Mouse (Mus musculus): ENCODE results near the gene Synm. TPM values are rescaled to one million over a fixed set of nuclear protein-coding genes. Genes with fewer than 3 reads are reported as not detected.

The Synm gene
- polyA plus RNA-seq, 1 experiment from 2014 or later = 0.28 TPM

DNA sequence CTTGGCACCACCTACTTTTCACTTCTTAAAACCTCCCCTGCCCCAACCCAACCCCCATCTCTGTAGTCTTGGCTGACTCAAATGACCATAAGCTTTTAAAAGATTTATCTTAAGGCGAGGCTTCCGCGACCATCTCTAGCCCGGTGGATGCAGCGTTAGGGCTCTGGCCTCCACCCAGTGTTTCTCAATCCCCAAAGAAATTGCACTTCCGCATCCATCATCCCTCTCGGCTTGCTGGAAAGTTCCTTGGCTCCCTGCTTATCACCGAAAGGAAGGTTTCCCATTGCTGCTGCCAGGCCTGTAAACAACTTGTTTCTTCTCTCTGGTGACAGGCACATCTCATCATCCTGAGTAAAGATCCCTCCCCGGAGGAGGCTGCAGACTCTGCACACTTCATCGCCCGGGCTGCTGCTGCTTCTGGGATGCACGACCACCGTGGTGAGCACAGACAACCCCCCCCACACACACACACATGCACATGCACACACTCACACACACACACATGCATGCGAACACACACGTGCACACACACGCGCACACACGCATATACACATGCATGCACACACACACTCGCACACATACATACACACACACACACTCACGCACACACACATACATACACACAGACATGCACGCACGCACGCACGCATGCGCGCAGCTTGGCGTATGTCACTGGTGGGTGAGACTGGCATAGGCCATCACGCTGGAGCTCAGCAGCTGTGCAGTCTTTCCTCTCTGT, 61.5 kb downstream of the Synm start:
- Histone ChIP-seq H3K9ac (ENCODE audit: low read depth, low read length) (no peak overlapping the region), H3K4me3 (ENCODE audit: low read depth, low read length) (no peak overlapping the region), H3K27ac (ENCODE audit: low read length) (no peak overlapping the region), H3K9me3 (replicated peaks; ENCODE audit: control insufficient read depth, low read length) (no peaks in the 10 kb centered on the region), H3K4me2 (ENCODE audit: low read depth, low read length) (no peak overlapping the region), H3K4me1 (ENCODE audit: control insufficient read depth, low read depth, low read length) (no peaks in the 10 kb centered on the region), H3K27me3 (ENCODE audit: control insufficient read depth, insufficient read depth, low read depth, low read length) (no peaks in the 10 kb centered on the region), H3K36me3 (ENCODE audit: control insufficient read depth, insufficient read depth) (no peaks in the 10 kb centered on the region)
- no peak for ATAC-seq (ENCODE audit: low read depth)
- WGBS (ENCODE audit: insufficient replicate concordance) = 81% methylated on average over 28 of the region's 28 CpGs

DNA sequence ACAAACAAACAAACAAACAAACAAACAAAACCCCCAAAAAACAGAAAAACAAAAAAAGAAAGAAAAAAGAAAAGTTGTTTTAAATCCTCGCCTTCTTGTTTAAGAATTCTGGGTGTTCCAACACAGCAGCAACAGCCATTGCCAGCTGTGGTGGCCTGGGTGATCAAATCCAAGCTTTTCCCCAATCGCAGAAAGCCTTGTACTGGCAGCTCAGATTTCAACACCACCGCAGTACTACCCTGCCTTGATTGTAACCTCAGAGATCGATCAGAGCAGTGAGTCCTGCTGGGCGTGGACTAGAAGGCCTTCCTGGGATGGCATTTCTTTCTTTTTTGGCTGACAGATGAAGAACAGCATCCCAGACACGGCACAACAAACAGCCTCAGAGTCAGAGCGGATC, 63.6 kb downstream of the Synm start:
- Histone ChIP-seq H3K4me1 (ENCODE audit: control insufficient read depth, low read depth, low read length) (no peaks in the 10 kb centered on the region), H3K36me3 (ENCODE audit: control insufficient read depth, insufficient read depth) (no peaks in the 10 kb centered on the region), H3K4me2 (ENCODE audit: low read depth, low read length) (no peak overlapping the region), H3K27ac (ENCODE audit: low read length) (no peak overlapping the region), H3K9me3 (replicated peaks; ENCODE audit: control insufficient read depth, low read length) (no peaks in the 10 kb centered on the region), H3K9ac (ENCODE audit: low read depth, low read length) (no peak overlapping the region), H3K27me3 (ENCODE audit: control insufficient read depth, insufficient read depth, low read depth, low read length) (no peaks in the 10 kb centered on the region), H3K4me3 (ENCODE audit: low read depth, low read length) (no peak overlapping the region)
- 58% methylated on average over 7 of the region's 7 CpGs for WGBS (ENCODE audit: insufficient replicate concordance)
- ATAC-seq (ENCODE audit: low read depth) = no peak

DNA sequence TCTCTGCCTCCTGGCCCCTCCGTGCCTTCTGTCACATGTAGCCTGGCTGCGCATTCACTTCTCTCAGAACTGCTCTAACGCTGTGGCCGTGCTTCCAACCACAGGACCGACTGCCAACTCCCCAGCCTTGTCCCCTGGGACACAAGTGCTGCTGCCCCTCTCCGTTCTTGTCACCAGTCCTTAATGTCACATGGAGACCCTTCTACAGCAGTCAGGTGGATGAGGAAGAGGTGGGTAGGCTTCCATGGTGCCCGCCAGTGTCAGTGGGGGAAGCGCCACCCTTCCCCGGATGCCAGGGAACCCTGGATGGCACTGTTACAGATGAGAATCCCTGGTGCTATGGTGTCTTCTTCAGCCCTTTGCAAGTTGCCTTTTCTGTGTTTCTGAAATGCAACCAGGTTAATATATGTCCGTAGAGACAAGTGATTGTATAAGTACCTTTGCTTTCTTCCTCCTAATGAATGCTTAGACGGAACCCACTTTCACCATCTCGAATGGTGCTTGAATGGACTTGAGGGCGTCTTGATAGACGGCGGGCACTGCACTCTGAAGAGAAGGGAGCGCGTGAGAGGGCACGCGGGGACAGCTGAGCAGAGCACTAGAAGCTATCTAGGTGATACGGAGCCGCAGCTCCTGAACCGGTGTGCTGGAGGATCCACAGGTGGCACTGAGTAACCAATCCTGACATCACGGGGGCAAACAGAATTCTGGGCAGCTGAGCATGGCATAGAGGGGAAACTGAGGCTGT, 66.6 kb downstream of the Synm start:
- no peak for ATAC-seq (ENCODE audit: low read depth)
- Histone ChIP-seq H3K27me3 (ENCODE audit: control insufficient read depth, insufficient read depth, low read depth, low read length) (no peaks in the 10 kb centered on the region), H3K4me2 (ENCODE audit: low read depth, low read length) (no peak overlapping the region), H3K4me3 (ENCODE audit: low read depth, low read length) (no peak overlapping the region), H3K9me3 (replicated peaks; ENCODE audit: control insufficient read depth, low read length) (no peaks in the 10 kb centered on the region), H3K36me3 (ENCODE audit: control insufficient read depth, insufficient read depth) (no peaks in the 10 kb centered on the region), H3K4me1 (ENCODE audit: control insufficient read depth, low read depth, low read length) (no peaks in the 10 kb centered on the region), H3K9ac (ENCODE audit: low read depth, low read length) (no peak overlapping the region), H3K27ac (ENCODE audit: low read length) (no peak overlapping the region)
- 78% methylated on average over 23 of the region's 23 CpGs for WGBS (ENCODE audit: insufficient replicate concordance)

DNA sequence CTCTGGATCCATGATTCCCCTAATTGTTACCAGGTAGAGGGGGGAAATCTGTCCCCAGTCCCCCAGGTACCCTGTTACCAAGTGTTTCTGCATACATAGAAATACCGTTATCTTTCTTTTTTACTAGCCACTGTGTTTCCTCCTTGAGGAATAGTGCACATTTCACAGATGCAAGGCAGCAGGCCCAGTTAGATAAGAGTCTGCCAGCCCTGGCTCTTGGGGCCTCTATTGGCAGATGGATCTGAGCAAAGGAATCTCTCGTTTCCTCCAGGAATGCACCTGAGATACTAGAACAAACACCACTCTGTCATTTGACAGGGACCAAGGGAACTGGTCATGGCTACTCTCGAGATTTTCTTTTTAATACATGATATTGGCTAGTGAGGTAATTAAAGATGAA, 67.4 kb downstream of the Synm start:
- ATAC-seq (ENCODE audit: low read depth) = no peak
- no peaks in the 10 kb centered on the region for H3K4me1 ChIP-seq (ENCODE audit: control insufficient read depth, low read depth, low read length)
- 31% methylated on average over 3 of the region's 3 CpGs for WGBS (ENCODE audit: insufficient replicate concordance)

DNA sequence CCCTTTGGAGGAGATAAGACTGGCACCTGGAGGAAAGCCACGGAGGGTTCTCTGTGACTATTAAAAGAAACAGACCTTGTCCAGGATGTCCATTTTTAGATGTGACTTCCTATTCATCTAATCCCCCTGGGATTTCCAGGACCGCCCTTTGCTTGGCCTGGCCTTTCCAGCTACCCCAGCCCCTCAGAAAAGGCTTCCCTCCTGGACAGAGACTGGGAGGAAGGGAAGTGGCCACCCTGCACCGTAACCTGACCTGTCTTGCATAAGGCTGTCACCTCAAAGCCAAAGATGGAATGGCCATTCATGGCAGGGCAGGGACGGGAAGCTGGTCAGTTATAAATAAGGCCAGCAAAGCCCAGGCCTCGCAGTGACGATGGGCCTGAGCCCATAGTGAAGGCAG, 68.5 kb downstream of the Synm start:
- WGBS (ENCODE audit: insufficient replicate concordance) = 57% methylated on average over 6 of the region's 6 CpGs
- no peaks in the 10 kb centered on the region for H3K27me3 ChIP-seq (ENCODE audit: control insufficient read depth, insufficient read depth, low read depth, low read length)
- H3K4me3 ChIP-seq (ENCODE audit: low read depth, low read length) = no peak overlapping the region
- H3K36me3 ChIP-seq (ENCODE audit: control insufficient read depth, insufficient read depth) = no peaks in the 10 kb centered on the region
- no peak overlapping the region for H3K4me2 ChIP-seq (ENCODE audit: low read depth, low read length)
- H3K9me3 ChIP-seq (replicated peaks; ENCODE audit: control insufficient read depth, low read length) = no peaks in the 10 kb centered on the region
- no peak overlapping the region for H3K27ac ChIP-seq (ENCODE audit: low read length)
- H3K4me1 ChIP-seq (ENCODE audit: control insufficient read depth, low read depth, low read length) = no peaks in the 10 kb centered on the region
- H3K9ac ChIP-seq (ENCODE audit: low read depth, low read length) = no peak overlapping the region
- ATAC-seq (ENCODE audit: low read depth) = no peak

More for the DNA sequence above, 67.4 kb downstream of the Synm start:
- Histone ChIP-seq H3K36me3 (ENCODE audit: control insufficient read depth, insufficient read depth) (no peaks in the 10 kb centered on the region), H3K9me3 (replicated peaks; ENCODE audit: control insufficient read depth, low read length) (no peaks in the 10 kb centered on the region), H3K4me3 (ENCODE audit: low read depth, low read length) (no peak overlapping the region), H3K9ac (ENCODE audit: low read depth, low read length) (no peak overlapping the region), H3K27ac (ENCODE audit: low read length) (no peak overlapping the region), H3K4me2 (ENCODE audit: low read depth, low read length) (no peak overlapping the region), H3K27me3 (ENCODE audit: control insufficient read depth, insufficient read depth, low read depth, low read length) (no peaks in the 10 kb centered on the region)

DNA sequence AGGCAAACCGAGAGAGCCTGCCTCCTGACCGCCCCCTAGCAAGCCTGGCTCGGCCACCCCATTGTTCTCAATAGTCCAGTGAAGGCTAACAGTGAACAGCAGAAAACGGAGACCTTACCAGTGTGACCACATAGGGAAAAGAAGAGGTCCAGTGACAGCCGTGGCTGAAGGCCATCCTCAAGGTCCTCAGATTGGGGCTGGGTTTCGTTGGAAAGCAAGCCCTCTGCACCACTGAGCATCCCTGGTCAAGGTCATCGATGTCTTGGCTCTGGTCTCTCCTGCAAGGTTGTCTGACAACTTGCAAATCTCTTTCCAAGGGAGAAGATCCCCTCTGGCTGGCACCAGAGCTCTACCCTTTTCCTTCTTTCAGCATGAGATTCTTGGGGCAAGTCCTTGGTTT, 69.7 kb downstream of the Synm start:
- Histone ChIP-seq H3K9me3 (replicated peaks; ENCODE audit: control insufficient read depth, low read length) (no peaks in the 10 kb centered on the region), H3K4me3 (ENCODE audit: low read depth, low read length) (no peak overlapping the region), H3K9ac (ENCODE audit: low read depth, low read length) (no peak overlapping the region), H3K27ac (ENCODE audit: low read length) (no peak overlapping the region), H3K4me1 (ENCODE audit: control insufficient read depth, low read depth, low read length) (no peaks in the 10 kb centered on the region), H3K27me3 (ENCODE audit: control insufficient read depth, insufficient read depth, low read depth, low read length) (no peaks in the 10 kb centered on the region), H3K36me3 (ENCODE audit: control insufficient read depth, insufficient read depth) (peaks cover 2% of the 10 kb centered on the region; the same call in 1 of the 2 replicates), H3K4me2 (ENCODE audit: low read depth, low read length) (no peak overlapping the region)
- ATAC-seq (ENCODE audit: low read depth) = no peak
- WGBS (ENCODE audit: insufficient replicate concordance) = 58% methylated on average over 7 of the region's 7 CpGs

DNA sequence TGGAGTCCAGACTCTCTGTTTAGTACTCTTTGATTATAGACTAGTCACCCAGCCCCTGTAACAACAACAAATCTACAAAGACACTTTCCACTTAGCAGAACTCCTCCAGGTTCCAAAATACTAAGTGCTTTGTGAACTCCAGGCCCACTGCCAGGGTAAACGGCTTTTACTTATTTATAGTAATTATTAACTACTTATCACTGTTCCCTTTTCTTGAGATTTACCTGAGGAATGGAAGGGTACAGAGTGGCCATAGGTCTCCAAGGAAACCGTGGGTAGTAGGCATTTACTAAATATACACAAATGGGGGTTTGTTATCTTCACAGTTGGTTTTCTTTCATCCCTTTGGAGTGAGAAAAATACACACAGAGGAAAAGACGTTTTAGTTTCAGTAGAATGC, 71.3 kb downstream of the Synm start:
- H3K27me3 ChIP-seq (ENCODE audit: control insufficient read depth, insufficient read depth, low read depth, low read length) = no peaks in the 10 kb centered on the region
- no peaks in the 10 kb centered on the region for H3K9me3 ChIP-seq (replicated peaks; ENCODE audit: control insufficient read depth, low read length)
- H3K27ac ChIP-seq (ENCODE audit: low read length) = no peak overlapping the region
- H3K4me3 ChIP-seq (ENCODE audit: low read depth, low read length) = no peak overlapping the region
- ATAC-seq (ENCODE audit: low read depth) = no peak
- H3K4me2 ChIP-seq (ENCODE audit: low read depth, low read length) = no peak overlapping the region
- no peaks in the 10 kb centered on the region for H3K4me1 ChIP-seq (ENCODE audit: control insufficient read depth, low read depth, low read length)
- 32% methylated on average over 3 of the region's 3 CpGs for WGBS (ENCODE audit: insufficient replicate concordance)
- peaks cover 2% of the 10 kb centered on the region; the same call in 1 of the 2 replicates for H3K36me3 ChIP-seq (ENCODE audit: control insufficient read depth, insufficient read depth)
- H3K9ac ChIP-seq (ENCODE audit: low read depth, low read length) = no peak overlapping the region

DNA sequence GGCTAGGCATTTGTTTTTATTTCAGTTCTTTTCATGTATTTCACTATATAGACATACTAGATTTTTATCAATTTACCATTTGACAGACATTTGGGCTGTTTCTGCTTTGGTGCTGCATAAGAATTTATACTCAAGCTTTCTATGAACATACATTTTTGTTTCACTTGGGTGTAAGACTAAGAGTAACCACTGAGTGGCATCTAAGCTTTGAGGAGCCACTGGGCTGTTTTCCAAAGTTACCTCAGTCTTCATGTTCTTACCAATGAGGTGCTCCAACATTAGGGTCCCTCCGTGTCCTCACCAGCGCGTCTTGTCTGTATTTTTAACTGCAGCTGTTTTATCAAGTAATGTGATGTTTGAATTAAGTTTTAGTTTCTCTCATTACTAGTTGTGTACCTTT, 73.0 kb downstream of the Synm start:
- Histone ChIP-seq H3K9ac (ENCODE audit: low read depth, low read length) (no peak overlapping the region), H3K4me1 (ENCODE audit: control insufficient read depth, low read depth, low read length) (no peaks in the 10 kb centered on the region), H3K4me2 (ENCODE audit: low read depth, low read length) (no peak overlapping the region), H3K36me3 (ENCODE audit: control insufficient read depth, insufficient read depth) (peaks cover 2% of the 10 kb centered on the region; the same call in 1 of the 2 replicates), H3K4me3 (ENCODE audit: low read depth, low read length) (no peak overlapping the region), H3K9me3 (replicated peaks; ENCODE audit: control insufficient read depth, low read length) (no peaks in the 10 kb centered on the region), H3K27me3 (ENCODE audit: control insufficient read depth, insufficient read depth, low read depth, low read length) (no peaks in the 10 kb centered on the region), H3K27ac (ENCODE audit: low read length) (no peak overlapping the region)
- ATAC-seq (ENCODE audit: low read depth) = no peak
- WGBS (ENCODE audit: insufficient replicate concordance) = 86% methylated on average over 3 of the region's 3 CpGs

DNA sequence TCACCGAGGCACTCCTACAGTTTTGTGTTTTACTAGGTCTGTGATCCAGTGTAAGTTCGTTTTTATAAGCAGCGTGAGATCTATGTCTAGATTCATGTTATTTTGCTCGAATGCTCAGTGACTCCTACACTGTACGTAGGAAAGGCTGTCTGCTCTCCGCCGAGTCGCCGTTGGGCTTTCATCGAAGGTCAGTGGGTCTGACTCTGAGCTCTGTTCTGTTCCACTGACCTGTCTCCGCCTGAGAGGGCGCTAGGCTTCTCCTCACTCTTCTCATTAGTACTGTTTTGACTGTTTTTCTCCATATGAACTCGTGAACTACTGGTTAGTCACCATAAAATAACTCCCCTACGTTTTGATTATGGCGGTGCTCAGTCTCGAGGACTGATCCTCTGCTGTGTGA, 76.5 kb downstream of the Synm start:
- no peaks in the 10 kb centered on the region for H3K27me3 ChIP-seq (ENCODE audit: control insufficient read depth, insufficient read depth, low read depth, low read length)
- H3K27ac ChIP-seq (ENCODE audit: low read length) = no peak overlapping the region
- no peak overlapping the region for H3K4me2 ChIP-seq (ENCODE audit: low read depth, low read length)
- no peaks in the 10 kb centered on the region for H3K9me3 ChIP-seq (replicated peaks; ENCODE audit: control insufficient read depth, low read length)
- no peak for ATAC-seq (ENCODE audit: low read depth)
- peaks cover 2% of the 10 kb centered on the region; the same call in 1 of the 2 replicates for H3K36me3 ChIP-seq (ENCODE audit: control insufficient read depth, insufficient read depth)
- H3K9ac ChIP-seq (ENCODE audit: low read depth, low read length) = no peak overlapping the region
- 72% methylated on average over 16 of the region's 16 CpGs for WGBS (ENCODE audit: insufficient replicate concordance)
- H3K4me3 ChIP-seq (ENCODE audit: low read depth, low read length) = no peak overlapping the region
- H3K4me1 ChIP-seq (ENCODE audit: control insufficient read depth, low read depth, low read length) = no peaks in the 10 kb centered on the region

All from liver, embryonic 16.5 days (tissue).